Mouse (Mus musculus) lung, adult 2 months (tissue): ENCODE data around the gene Ogdh.

Source experiments
- CTCF ChIP-seq: fragments of 200-500 bp; IDR thresholded peaks from 2 replicates; pipeline ENCODE4 v1.5.1; 2011; ENCODE audit warnings: mild to moderate bottlenecking, low read length, control low read depth; ENCODE audit not compliant: insufficient read depth
- POLR2A ChIP-seq: fragments of 200-500 bp; IDR thresholded peaks from 2 replicates; pipeline ENCODE4 v1.6.1; 2011; ENCODE audit warnings: low read depth, mild to moderate bottlenecking, control low read depth, low read length, borderline replicate concordance; ENCODE audit errors: extremely low read depth

GRCm38 (mm10) chr11:6275094-6275484 is 16.3 kb upstream of the Ogdh start:
- no peak for TF ChIP-seq CTCF
- TF ChIP-seq POLR2A: no peak
